Mouse (Mus musculus): Measurements from ENCODE around the gene Fgg. TPM values are rescaled to one million over a fixed set of nuclear protein-coding genes. Genes with fewer than 3 reads are reported as not detected.

The Fgg gene
- polyA plus RNA-seq (2012; rRNA removed): 0.65 and 4.3 TPM in 2 replicates

DNA sequence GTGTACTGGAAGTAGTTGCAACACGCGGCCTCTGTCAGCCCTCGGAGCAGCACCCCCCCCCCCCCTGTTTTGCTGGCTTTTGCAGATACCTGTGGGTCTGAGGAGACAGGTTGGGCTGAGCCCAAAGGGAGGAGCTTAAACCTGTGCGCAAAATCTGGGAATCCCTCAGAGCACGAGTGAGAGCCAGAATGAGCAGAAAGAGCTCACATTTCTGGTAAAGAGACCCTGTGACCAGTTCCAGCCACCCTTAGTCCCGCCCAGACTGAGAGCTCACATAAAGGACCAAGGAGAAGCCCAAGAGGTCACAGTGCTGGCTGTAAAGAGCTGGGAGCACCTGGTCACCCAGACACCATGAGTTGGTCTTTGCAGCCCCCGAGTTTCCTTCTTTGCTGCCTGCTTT, at the start of gene Fgg:
Gene Fgg, plus strand, starts transcription at position 168 of the 400 bp plus-strand sequence.
- no peak for DNase-seq
- no peak for TF ChIP-seq CTCF (IDR thresholded peaks at IDR 0.05; ENCODE audit: borderline replicate concordance, control insufficient read depth, extremely low read depth, insufficient read depth, low read length, poor library complexity)
- no peak for TF ChIP-seq POLR2A (IDR thresholded peaks at IDR 0.05; ENCODE audit: control insufficient read depth, extremely low read depth, insufficient read depth, low read length, poor library complexity)
- WGBS: 61% methylated on average over 7 of the region's 7 CpGs
- Histone ChIP-seq H3K27ac (ENCODE audit: control insufficient read depth, insufficient read depth, low read length) (no peak within 1 kb of the TSS), H3K4me3 (ENCODE audit: control insufficient read depth, insufficient read depth, low read length) (no peak within 1 kb of the TSS), H3K4me1 (replicated peaks; ENCODE audit: control insufficient read depth, insufficient read depth, low read length) (no peaks in the 10 kb centered on the region), H3K27me3 (ENCODE audit: control insufficient read depth, insufficient read depth, low read length) (no peaks in the 10 kb centered on the region), H3K36me3 (ENCODE audit: control insufficient read depth, insufficient read depth, low read length) (no peaks in the 10 kb centered on the region)

GRCm38 (mm10) chr3:82971046-82971445, 36.5 kb upstream of the Fgg start:
- WGBS: 91% methylated on average over 3 of the region's 3 CpGs

DNA sequence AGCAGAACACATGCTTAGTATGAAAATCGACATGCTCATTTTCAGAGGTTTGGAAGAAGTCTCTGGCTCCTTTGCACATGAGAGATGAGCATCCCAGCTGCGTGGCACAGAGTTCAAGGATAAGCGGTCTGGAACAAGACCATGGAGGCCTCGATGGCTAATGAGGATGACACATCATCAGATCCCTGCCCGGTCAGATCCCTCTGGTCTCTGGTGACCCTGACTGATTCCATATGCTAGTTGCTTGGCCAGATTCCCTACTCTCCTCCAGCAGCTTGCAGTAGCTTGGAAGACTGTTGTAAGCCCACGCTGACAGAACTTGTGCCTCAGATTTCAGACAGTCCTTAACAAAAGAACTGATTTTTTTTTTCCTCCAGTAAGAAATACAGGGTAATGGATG, 26.7 kb upstream of the Fgg start:
- no peak for TF ChIP-seq CTCF (IDR thresholded peaks at IDR 0.05; ENCODE audit: borderline replicate concordance, control insufficient read depth, extremely low read depth, insufficient read depth, low read length, poor library complexity)
- TF ChIP-seq POLR2A (IDR thresholded peaks at IDR 0.05; ENCODE audit: control insufficient read depth, extremely low read depth, insufficient read depth, low read length, poor library complexity): no peak
- 93% methylated on average over 6 of the region's 6 CpGs for WGBS
- no peak for DNase-seq
- no peaks in the 10 kb centered on the region for H3K36me3 ChIP-seq (ENCODE audit: control insufficient read depth, insufficient read depth, low read length)
- no peak overlapping the region for H3K27ac ChIP-seq (ENCODE audit: control insufficient read depth, insufficient read depth, low read length)
- no peaks in the 10 kb centered on the region for H3K27me3 ChIP-seq (ENCODE audit: control insufficient read depth, insufficient read depth, low read length)
- H3K4me3 ChIP-seq (ENCODE audit: control insufficient read depth, insufficient read depth, low read length): no peak overlapping the region
- no peaks in the 10 kb centered on the region for H3K4me1 ChIP-seq (replicated peaks; ENCODE audit: control insufficient read depth, insufficient read depth, low read length)

More at GRCm38 (mm10) chr3:82971046-82971445, 36.5 kb upstream of the Fgg start:
- Histone ChIP-seq H3K4me1 (replicated peaks; ENCODE audit: control insufficient read depth, insufficient read depth, low read length) (no peaks in the 10 kb centered on the region), H3K27ac (ENCODE audit: control insufficient read depth, insufficient read depth, low read length) (no peak overlapping the region), H3K27me3 (ENCODE audit: control insufficient read depth, insufficient read depth, low read length) (no peaks in the 10 kb centered on the region), H3K4me3 (ENCODE audit: control insufficient read depth, insufficient read depth, low read length) (no peak overlapping the region), H3K36me3 (ENCODE audit: control insufficient read depth, insufficient read depth, low read length) (no peaks in the 10 kb centered on the region)
- no peak for TF ChIP-seq CTCF (IDR thresholded peaks at IDR 0.05; ENCODE audit: borderline replicate concordance, control insufficient read depth, extremely low read depth, insufficient read depth, low read length, poor library complexity)
- no peak for TF ChIP-seq POLR2A (IDR thresholded peaks at IDR 0.05; ENCODE audit: control insufficient read depth, extremely low read depth, insufficient read depth, low read length, poor library complexity)
- no peak for DNase-seq

GRCm38 (mm10) chr3:82981861-82982260, 25.7 kb upstream of the Fgg start:
- H3K27ac ChIP-seq (ENCODE audit: control insufficient read depth, insufficient read depth, low read length): no peak overlapping the region

GRCm38 (mm10) chr3:82984840-82985239, 22.7 kb upstream of the Fgg start:
- Histone ChIP-seq H3K4me1 (replicated peaks; ENCODE audit: control insufficient read depth, insufficient read depth, low read length) (no peaks in the 10 kb centered on the region), H3K4me3 (ENCODE audit: control insufficient read depth, insufficient read depth, low read length) (no peak overlapping the region), H3K27me3 (ENCODE audit: control insufficient read depth, insufficient read depth, low read length) (no peaks in the 10 kb centered on the region), H3K27ac (ENCODE audit: control insufficient read depth, insufficient read depth, low read length) (no peak overlapping the region), H3K36me3 (ENCODE audit: control insufficient read depth, insufficient read depth, low read length) (no peaks in the 10 kb centered on the region)
- TF ChIP-seq CTCF (IDR thresholded peaks at IDR 0.05; ENCODE audit: borderline replicate concordance, control insufficient read depth, extremely low read depth, insufficient read depth, low read length, poor library complexity) (no peak), POLR2A (IDR thresholded peaks at IDR 0.05; ENCODE audit: control insufficient read depth, extremely low read depth, insufficient read depth, low read length, poor library complexity) (no peak)
- DNase-seq: no peak
- WGBS: 89% methylated on average over 2 of the region's 2 CpGs

More at GRCm38 (mm10) chr3:82981861-82982260, 25.7 kb upstream of the Fgg start:
- no peak for DNase-seq
- Histone ChIP-seq H3K4me1 (replicated peaks; ENCODE audit: control insufficient read depth, insufficient read depth, low read length) (no peaks in the 10 kb centered on the region), H3K36me3 (ENCODE audit: control insufficient read depth, insufficient read depth, low read length) (no peaks in the 10 kb centered on the region), H3K4me3 (ENCODE audit: control insufficient read depth, insufficient read depth, low read length) (no peak overlapping the region), H3K27me3 (ENCODE audit: control insufficient read depth, insufficient read depth, low read length) (no peaks in the 10 kb centered on the region)
- TF ChIP-seq CTCF (IDR thresholded peaks at IDR 0.05; ENCODE audit: borderline replicate concordance, control insufficient read depth, extremely low read depth, insufficient read depth, low read length, poor library complexity): no peak
- no peak for TF ChIP-seq POLR2A (IDR thresholded peaks at IDR 0.05; ENCODE audit: control insufficient read depth, extremely low read depth, insufficient read depth, low read length, poor library complexity)
- 95% methylated on average over 8 of the region's 8 CpGs for WGBS

- DNase-seq: no peak
- TF ChIP-seq CTCF (IDR thresholded peaks at IDR 0.05; ENCODE audit: borderline replicate concordance, control insufficient read depth, extremely low read depth, insufficient read depth, low read length, poor library complexity) (no peak), POLR2A (IDR thresholded peaks at IDR 0.05; ENCODE audit: control insufficient read depth, extremely low read depth, insufficient read depth, low read length, poor library complexity) (no peak)
- H3K27ac ChIP-seq (ENCODE audit: control insufficient read depth, insufficient read depth, low read length): no peak overlapping the region
- no peaks in the 10 kb centered on the region for H3K36me3 ChIP-seq (ENCODE audit: control insufficient read depth, insufficient read depth, low read length)
- 87% methylated on average over 12 of the region's 12 CpGs for whole genome bisulfite sequencing
- H3K4me3 ChIP-seq (ENCODE audit: control insufficient read depth, insufficient read depth, low read length): no peak overlapping the region
- H3K27me3 ChIP-seq (ENCODE audit: control insufficient read depth, insufficient read depth, low read length): no peaks in the 10 kb centered on the region
- H3K4me1 ChIP-seq (replicated peaks; ENCODE audit: control insufficient read depth, insufficient read depth, low read length): no peaks in the 10 kb centered on the region
Measured at GRCm38 (mm10) chr3:82991963-82992362, 15.6 kb upstream of the Fgg start.

DNA sequence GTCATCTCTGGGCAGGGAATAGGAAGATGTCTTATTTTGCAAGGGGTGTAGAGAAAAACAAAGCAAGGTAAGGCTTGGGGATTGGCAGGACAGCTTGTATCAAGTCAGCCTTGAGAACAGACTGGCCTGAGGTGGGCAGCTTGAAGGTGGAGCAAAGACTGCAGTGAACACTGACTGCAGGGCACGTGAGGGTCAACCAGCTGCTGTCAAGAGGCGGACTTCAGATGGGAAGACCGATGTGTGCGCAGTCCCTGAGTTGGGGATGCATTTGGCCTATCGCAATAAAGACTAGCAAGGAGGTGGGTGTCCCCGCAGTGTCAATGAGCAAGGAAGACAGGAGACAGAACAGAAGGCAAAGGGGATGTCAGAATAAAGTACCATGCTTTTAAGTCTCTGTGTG, 14.6 kb upstream of the Fgg start:
- DNase-seq: no peak
- no peaks in the 10 kb centered on the region for H3K36me3 ChIP-seq (ENCODE audit: control insufficient read depth, insufficient read depth, low read length)
- no peak overlapping the region for H3K4me3 ChIP-seq (ENCODE audit: control insufficient read depth, insufficient read depth, low read length)
- TF ChIP-seq POLR2A (IDR thresholded peaks at IDR 0.05; ENCODE audit: control insufficient read depth, extremely low read depth, insufficient read depth, low read length, poor library complexity): no peak
- TF ChIP-seq CTCF (IDR thresholded peaks at IDR 0.05; ENCODE audit: borderline replicate concordance, control insufficient read depth, extremely low read depth, insufficient read depth, low read length, poor library complexity): no peak
- WGBS: 95% methylated on average over 6 of the region's 6 CpGs
- H3K27ac ChIP-seq (ENCODE audit: control insufficient read depth, insufficient read depth, low read length): no peak overlapping the region
- H3K4me1 ChIP-seq (replicated peaks; ENCODE audit: control insufficient read depth, insufficient read depth, low read length): no peaks in the 10 kb centered on the region
- no peaks in the 10 kb centered on the region for H3K27me3 ChIP-seq (ENCODE audit: control insufficient read depth, insufficient read depth, low read length)
